Mouse (Mus musculus) c-Kit-positive CD71-positive TER-119-positive erythroid progenitor cells, embryonic 14.5 days (primary cell): ENCODE measurements around the gene Pak1ip1.

Source experiments
- DNase-seq: peaks from one replicate; pipeline ENCODE4 v3.0.0-alpha.2; 2013; ENCODE audit warnings: low spot score

Pak1ip1 gene

DNA sequence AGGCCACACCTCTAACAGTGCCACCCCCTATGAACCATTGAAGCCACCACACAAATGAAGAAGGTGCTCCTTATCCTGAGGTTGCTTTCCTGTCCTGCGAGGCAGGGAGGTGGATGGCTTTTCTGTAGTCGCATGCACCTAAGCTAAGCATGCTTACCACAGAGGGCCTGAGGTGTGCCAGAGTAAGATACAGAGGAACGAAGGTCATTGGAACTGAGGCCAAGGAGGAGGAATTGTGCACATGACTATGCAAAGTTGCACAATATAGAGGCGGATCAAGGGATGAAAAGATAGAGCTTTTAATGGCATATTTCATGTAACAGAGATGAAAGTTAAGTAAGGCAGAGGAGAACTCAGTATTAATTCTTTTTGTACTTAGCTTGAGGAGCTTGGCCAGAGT lies 5.4 kb downstream of the Pak1ip1 start:
- DNase-seq: no peak

- DNase-seq: no peak
Observed at GRCm38 (mm10) chr13:41008271-41008670, 7.4 kb downstream of the Pak1ip1 start.

GRCm38 (mm10) chr13:41008946-41009345 lies 8.1 kb downstream of the Pak1ip1 start:
- DNase-seq: no peak

DNA sequence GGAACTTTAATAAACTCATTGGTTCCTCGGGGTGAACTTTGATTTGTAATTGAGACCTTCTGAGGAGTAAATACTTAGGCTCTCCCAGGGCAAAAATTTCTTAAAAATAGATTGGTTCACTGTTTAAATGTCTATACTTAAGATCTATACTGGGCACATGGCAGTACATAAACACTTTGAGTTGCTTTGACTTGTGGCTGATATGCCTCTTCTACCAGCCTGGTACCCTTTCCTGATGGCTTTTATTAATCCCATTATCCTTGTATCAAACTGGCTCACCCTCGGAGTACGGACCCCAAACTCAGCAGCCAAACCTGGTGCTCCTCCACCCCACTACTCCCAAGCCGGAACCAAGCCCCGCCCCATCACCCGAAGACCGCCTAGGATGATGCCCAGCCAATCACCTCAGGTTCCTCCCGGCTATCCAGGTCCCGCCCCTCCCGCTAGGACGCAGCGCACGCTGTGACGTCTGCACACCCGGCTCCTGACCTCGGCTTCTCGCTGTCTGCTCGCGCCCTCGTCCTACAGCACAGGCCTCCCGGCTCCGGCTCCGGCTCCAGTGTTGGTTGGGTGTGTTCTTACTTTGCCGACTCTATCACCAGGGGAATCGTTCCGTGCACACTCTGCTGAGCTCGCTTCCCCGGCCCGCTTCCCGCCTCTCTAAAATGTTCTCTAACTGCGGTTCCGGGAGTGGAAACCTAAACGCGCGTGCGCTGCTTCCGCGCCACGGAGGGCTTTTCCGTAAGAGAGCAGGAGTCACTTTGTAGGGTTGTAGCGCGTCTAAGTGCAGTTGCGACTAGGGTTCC lies 15.2 kb downstream of the Pak1ip1 start, which contains the start of gene Tmem14c:
TSS of gene Tmem14c (plus strand) at position 464 of the 806 bp plus-strand sequence.
- peak; percentile 93 for DNase-seq

- DNase-seq: no peak
Observed at GRCm38 (mm10) chr13:41016797-41017405, 16.1 kb downstream of the Pak1ip1 start.

DNA sequence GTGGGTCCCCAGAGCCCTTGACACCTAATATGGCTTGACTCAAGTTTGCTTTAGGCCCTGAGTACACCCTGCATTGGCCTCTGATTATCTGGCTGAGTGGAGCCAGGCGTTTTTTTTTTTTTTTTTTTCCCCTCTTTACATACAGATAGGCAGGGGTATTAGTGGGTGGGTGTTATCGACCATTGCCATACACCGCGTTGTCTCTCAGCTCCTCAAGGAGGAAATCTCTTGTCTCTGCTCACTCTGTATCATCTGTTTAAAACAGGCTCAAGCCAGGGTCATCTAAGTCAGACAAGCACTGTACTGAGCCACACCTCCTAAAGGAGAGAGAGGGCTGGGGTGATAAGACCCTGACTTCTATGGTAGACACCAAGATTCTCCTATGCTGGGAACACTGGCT lies 17.0 kb downstream of the Pak1ip1 start:
- peak; percentile 89 for DNase-seq

DNA sequence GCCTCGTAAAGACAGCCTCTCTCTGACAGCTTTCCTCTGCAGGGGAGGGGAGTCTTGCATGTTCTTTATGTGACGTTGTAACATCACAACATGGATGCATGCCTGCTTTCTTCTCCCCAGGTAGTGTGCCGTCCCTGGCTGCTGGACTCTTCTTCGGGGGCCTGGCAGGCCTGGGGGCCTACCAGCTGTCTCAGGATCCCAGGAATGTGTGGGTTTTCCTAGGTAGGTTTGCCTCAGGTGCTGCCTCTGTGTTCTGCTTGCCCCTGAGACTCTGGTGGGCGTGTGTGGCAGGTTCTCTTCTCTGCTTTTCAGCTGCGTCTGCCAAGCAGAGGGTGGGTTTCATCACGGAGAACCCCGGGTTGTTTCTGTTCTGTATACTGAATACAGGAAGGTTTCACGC lies 17.4 kb downstream of the Pak1ip1 start:
- DNase-seq: no peak

DNA sequence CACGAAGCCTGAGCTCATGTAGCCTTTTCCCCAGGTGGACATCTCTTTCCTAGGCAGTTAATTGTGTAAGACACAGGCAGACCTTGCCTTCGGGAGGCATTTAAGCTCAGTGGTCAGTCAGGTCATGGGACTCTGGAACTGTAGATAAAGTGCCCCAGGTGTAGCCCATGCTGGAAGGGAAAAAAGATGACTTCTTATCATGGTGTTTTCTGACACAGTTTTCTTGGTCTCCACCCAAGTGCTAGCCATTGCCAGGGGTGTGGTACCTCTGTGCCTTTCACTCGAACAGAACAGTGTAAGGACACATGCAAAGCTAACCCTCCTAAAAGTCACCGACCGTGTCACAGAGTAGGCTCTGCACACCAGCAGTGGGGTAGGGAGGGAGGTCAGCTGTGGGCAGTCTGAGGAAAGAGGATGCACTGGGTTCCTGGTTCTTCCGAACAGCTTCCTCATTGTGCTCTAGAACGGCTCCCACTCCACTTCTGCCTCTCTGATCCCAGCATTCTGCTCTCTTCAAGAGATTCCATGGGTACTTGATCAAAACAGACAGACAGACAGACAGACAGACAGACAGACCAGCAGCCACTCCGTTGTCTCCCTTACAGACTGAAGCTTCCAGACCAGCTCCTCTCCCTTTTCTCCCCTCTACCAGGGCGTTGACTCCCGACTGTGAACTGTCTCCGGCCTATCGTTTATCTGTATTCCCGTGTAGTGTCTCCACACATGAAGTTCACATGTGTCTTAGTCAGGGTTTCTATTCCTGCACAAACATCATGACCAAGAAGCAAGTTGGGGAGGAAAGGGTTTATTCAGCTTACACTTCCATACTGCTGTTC lies 18.2 kb downstream of the Pak1ip1 start:
- peak; percentile 74 for DNase-seq

GRCm38 (mm10) chr13:41020494-41020893 lies 19.7 kb downstream of the Pak1ip1 start:
- DNase-seq: peak; percentile 64

- DNase-seq: no peak
Observed at GRCm38 (mm10) chr13:41021607-41022006, 20.8 kb downstream of the Pak1ip1 start.

DNA sequence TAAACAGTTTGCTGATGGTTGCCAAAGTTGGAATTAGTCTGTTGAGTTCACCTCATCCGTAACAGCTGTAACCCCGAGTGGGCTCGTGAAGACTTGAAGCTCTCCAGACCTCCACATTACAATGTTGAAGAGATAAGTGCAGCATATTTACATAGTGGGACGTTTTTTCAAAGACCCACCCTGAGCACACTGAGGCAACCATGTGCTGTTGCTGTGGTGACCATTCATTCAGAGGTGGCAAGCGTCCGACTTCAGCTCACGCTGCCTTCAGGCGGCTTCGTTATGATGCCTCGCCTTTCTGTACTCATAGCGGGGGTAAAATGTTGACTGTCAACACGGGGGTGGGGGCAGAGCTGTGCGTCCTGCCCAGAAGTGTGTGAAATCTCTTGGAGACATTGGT lies 21.3 kb downstream of the Pak1ip1 start:
- DNase-seq: no peak

- peak; percentile 55 for DNase-seq
Observed at GRCm38 (mm10) chr13:41030098-41030497, 29.3 kb downstream of the Pak1ip1 start.

DNA sequence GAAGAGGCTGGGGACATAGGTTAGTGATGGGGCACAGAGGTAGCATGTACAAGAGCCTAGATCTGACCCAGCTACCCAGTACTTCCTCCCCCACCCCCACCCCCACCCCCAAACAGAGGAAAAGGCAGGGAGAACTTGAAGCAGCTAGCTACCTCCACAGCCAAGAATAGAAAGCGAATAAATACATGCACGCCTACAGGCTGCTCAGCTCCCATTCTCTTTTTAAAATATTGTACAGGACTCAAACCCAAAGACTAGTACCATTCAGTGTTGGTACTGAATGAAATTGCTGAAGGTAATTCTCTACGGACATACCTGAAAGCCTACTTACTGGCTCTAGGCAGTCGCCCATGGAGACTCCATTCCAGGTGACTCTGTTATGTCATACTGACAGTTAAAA lies 41.7 kb downstream of the Pak1ip1 start:
- no peak for DNase-seq

GRCm38 (mm10) chr13:41045901-41046300 lies 45.1 kb downstream of the Pak1ip1 start:
- DNase-seq: no peak

DNA sequence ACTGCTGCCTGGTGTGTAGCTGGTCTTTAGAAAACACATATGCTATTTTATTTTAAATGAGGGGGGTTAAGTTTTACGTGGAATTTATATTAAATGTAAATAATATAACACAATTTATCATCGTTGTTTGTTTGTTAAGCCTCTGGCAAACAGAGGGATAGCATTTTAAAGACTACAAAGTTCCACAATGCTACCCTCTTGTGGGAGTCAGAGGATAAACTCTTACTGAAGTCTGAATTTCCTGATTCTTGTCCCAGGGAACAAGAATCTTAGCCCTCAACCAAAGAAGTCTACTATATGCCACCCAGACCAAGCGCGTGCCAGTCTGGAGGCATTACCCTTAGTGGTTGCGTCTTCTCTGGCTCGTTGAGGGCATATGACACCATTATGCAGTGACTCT lies 46.5 kb downstream of the Pak1ip1 start:
- no peak for DNase-seq

GRCm38 (mm10) chr13:41051965-41052364 lies 51.1 kb downstream of the Pak1ip1 start:
- DNase-seq: no peak
